13 mouse cellular contexts compared by ENCODE assay signal in genomic region chr6:38337951-38338350, GRCm38 (mm10). TPM values are rescaled to one million over a fixed set of nuclear protein-coding genes. Genes with fewer than 3 reads are reported as not detected.
DNase-seq lines count a peak whose midpoint lies in the region; ATAC-seq and TF ChIP-seq lines count a peak whose summit lies in the region.
"Had no signal": no experiment of that assay in that cellular context is flagged by ENCODE, and none has a peak within 500 bp of the region (broad histone marks: within the 10 kb centered on the region; RNA-seq: fewer than 3 reads in every experiment).

No protein-coding gene starts in this region.

- H3K4me3 ChIP-seq in kidney, embryonic 14.5 days (ENCODE audit: low read length): no peak overlapping the region
- H3K4me3 ChIP-seq in liver, postnatal 0 days (ENCODE audit: low read depth, low read length): no peak overlapping the region
- H3K4me3 ChIP-seq: embryonic facial prominence, embryonic 13.5 days; hindbrain, embryonic 13.5 days had no signal

- WGBS in kidney, embryonic 14.5 days: 72% methylated on average over 6 of the region's 6 CpGs
- 65% methylated on average over 6 of the region's 6 CpGs for WGBS in liver, postnatal 0 days (ENCODE audit: insufficient replicate concordance)

- peak; percentile 41; the same call in 1 of the 2 replicates for TF ChIP-seq EP300 in liver, postnatal 0 days (IDR thresholded peaks at IDR 0.05; ENCODE audit: low read depth)

- ATAC-seq in kidney, embryonic 14.5 days (ENCODE audit: low FRiP score, low TSS enrichment): no peak
- ATAC-seq in liver, postnatal 0 days: peak; percentile 66

- no peak overlapping the region for H3K4me2 ChIP-seq in kidney, embryonic 14.5 days (replicated peaks; ENCODE audit: low read depth, low read length)
- H3K4me2 ChIP-seq in liver, postnatal 0 days (ENCODE audit: low read depth, low read length): no peak overlapping the region
- H3K4me2 ChIP-seq: embryonic facial prominence, embryonic 13.5 days; hindbrain, embryonic 13.5 days; lung, embryonic 14.5 days had no signal

- H3K27me3 ChIP-seq in kidney, embryonic 14.5 days (ENCODE audit: control insufficient read depth, insufficient read depth, low read length): no peaks in the 10 kb centered on the region
- no peaks in the 10 kb centered on the region for H3K27me3 ChIP-seq in liver, postnatal 0 days (ENCODE audit: insufficient read depth, low read length)
- H3K27me3 ChIP-seq: embryonic facial prominence, embryonic 13.5 days; hindbrain, embryonic 13.5 days had no signal

- no peaks in the 10 kb centered on the region for H3K9me3 ChIP-seq in kidney, embryonic 14.5 days (ENCODE audit: control insufficient read depth, low read length)
- H3K9me3 ChIP-seq in liver, postnatal 0 days (ENCODE audit: low read length): no peaks in the 10 kb centered on the region
- H3K9me3 ChIP-seq: embryonic facial prominence, embryonic 13.5 days; G1E; hindbrain, embryonic 13.5 days had no signal

- TF ChIP-seq CTCF in brain, embryonic 14.5 days (IDR thresholded peaks at IDR 0.05; ENCODE audit: borderline replicate concordance, extremely low read depth, insufficient read depth, insufficient read length): no peak
- TF ChIP-seq CTCF in liver, postnatal 0 days (IDR thresholded peaks at IDR 0.05; ENCODE audit: low read depth): no peak

- no peak overlapping the region for H3K27ac ChIP-seq in kidney, embryonic 14.5 days (ENCODE audit: low read depth, low read length)
- peak overlapping the region; percentile 67 for H3K27ac ChIP-seq in liver, postnatal 0 days (ENCODE audit: low read depth)
- H3K27ac ChIP-seq: embryonic facial prominence, embryonic 13.5 days; hindbrain, embryonic 13.5 days had no signal

- TF ChIP-seq POLR2A in brain, embryonic 14.5 days (IDR thresholded peaks at IDR 0.05; ENCODE audit: borderline replicate concordance, extremely low read depth, insufficient read depth, insufficient read length, poor library complexity, severe bottlenecking): no peak

- intact Hi-C loops in left cerebral cortex, postnatal 25 days (cut with DNase I): no loop called here

- no peaks in the 10 kb centered on the region for H3K36me3 ChIP-seq in kidney, embryonic 14.5 days (ENCODE audit: control insufficient read depth, insufficient read depth, low read length)
- peaks cover 66% of the 10 kb centered on the region for H3K36me3 ChIP-seq in liver, postnatal 0 days (replicated peaks; ENCODE audit: insufficient read depth, low read length)
- H3K36me3 ChIP-seq: embryonic facial prominence, embryonic 13.5 days; hindbrain, embryonic 13.5 days had no signal

- peak; percentile 31 for DNase-seq in kidney, postnatal 10 days
- peak; percentile 52 for DNase-seq in NIH3T3 (ENCODE audit: low read depth)
- peak; percentile 5 for DNase-seq in brain, embryonic 14.5 days (ENCODE audit: low read depth)
- DNase-seq in liver, postnatal 0 days: peak; percentile 38
- DNase-seq in cerebellum, postnatal 14 days: no peak
- no peak for DNase-seq in layer of hippocampus, adult 11-12 months (ENCODE audit: low spot score)
- DNase-seq in left cerebral cortex, postnatal 25 days (ENCODE audit: low spot score in 2 of 2): no peak
- DNase-seq: lung, embryonic 14.5 days; thymus, postnatal 4 days had no signal

- no peaks in the 10 kb centered on the region for H3K4me1 ChIP-seq in kidney, embryonic 14.5 days (ENCODE audit: control insufficient read depth, insufficient read depth, low read length)
- H3K4me1 ChIP-seq in liver, postnatal 0 days (ENCODE audit: insufficient read depth): peaks cover 27% of the 10 kb centered on the region
- H3K4me1 ChIP-seq: embryonic facial prominence, embryonic 13.5 days; hindbrain, embryonic 13.5 days had no signal

- H3K9ac ChIP-seq in kidney, embryonic 14.5 days (ENCODE audit: low read depth, low read length): no peak overlapping the region
- H3K9ac ChIP-seq in liver, postnatal 0 days (replicated peaks): no peak overlapping the region
- H3K9ac ChIP-seq: embryonic facial prominence, embryonic 13.5 days; hindbrain, embryonic 13.5 days; lung, embryonic 14.5 days had no signal

RNA-seq across cellular contexts. Expression of gene Zc3hav1, which starts 16.5 kb away (rescaled TPM):
- 2.1 and 3.4 TPM in 2 replicates for polyA plus RNA-seq in kidney, embryonic 14.5 days (2014; fragmentation: Nextera tagmentation; extraction: Ambion mirVana)
- 0.90 and 1.5 TPM in 2 replicates for polyA plus RNA-seq in brain, embryonic 14.5 days (2012; rRNA removed)
- 14.7 and 16.6 TPM in 2 replicates for polyA plus RNA-seq in liver, postnatal 0 days (2015; fragmentation: Nextera tagmentation; extraction: Ambion mirVana)
- total RNA-seq in left cerebral cortex, postnatal 25 days (2021): 1 to 10 TPM; 2.5 to 2.6 TPM

RNA-seq across cellular contexts. Expression of gene Zc3hav1l, which starts 38.9 kb away (rescaled TPM):
- polyA plus RNA-seq in kidney, embryonic 14.5 days (2014; fragmentation: Nextera tagmentation; extraction: Ambion mirVana): 10.9 and 14.9 TPM in 2 replicates
- 29.6 and 33.9 TPM in 2 replicates for polyA plus RNA-seq in brain, embryonic 14.5 days (2012; rRNA removed)
- polyA plus RNA-seq in liver, postnatal 0 days (2015; fragmentation: Nextera tagmentation; extraction: Ambion mirVana): 0.59 and 0.61 TPM in 2 replicates
- total RNA-seq in left cerebral cortex, postnatal 25 days (2021): 1 to 10 TPM; 3.1 TPM

RNA-seq across cellular contexts. Expression of gene Ttc26, which starts 43.3 kb away (rescaled TPM):
- 5.1 and 10.9 TPM in 2 replicates for polyA plus RNA-seq in kidney, embryonic 14.5 days (2014; fragmentation: Nextera tagmentation; extraction: Ambion mirVana)
- 8.7 and 9.0 TPM in 2 replicates for polyA plus RNA-seq in brain, embryonic 14.5 days (2012; rRNA removed)
- polyA plus RNA-seq in liver, postnatal 0 days (2015; fragmentation: Nextera tagmentation; extraction: Ambion mirVana): 0.11 and 0.16 TPM in 2 replicates
- total RNA-seq in left cerebral cortex, postnatal 25 days (2021): 10 to 100 TPM; 12.0 to 13.0 TPM

Comparison
In these comparisons a context has a peak if more than half of its experiments do, and no peak if none do; other contexts are left out.
1. DNase-seq: peak in kidney, postnatal 10 days (single experiment), NIH3T3 (single experiment), brain, embryonic 14.5 days (single experiment) and liver, postnatal 0 days (single experiment); none in cerebellum, postnatal 14 days (0 of 2), layer of hippocampus, adult 11-12 months (single experiment) and left cerebral cortex, postnatal 25 days (0 of 2).